Mouse (Mus musculus): ENCODE results near the gene Osmr. TPM values are rescaled to one million over a fixed set of nuclear protein-coding genes. Genes with fewer than 3 reads are reported as not detected.
"Not testable (repeated sequence)": the region's sequence is repeated elsewhere in the genome, so short reads cannot be mapped to it uniquely, and the experiment has no call there.

Osmr gene
- polyA plus RNA-seq, 1 experiment from 2014 or later, result 0.09 TPM

DNA sequence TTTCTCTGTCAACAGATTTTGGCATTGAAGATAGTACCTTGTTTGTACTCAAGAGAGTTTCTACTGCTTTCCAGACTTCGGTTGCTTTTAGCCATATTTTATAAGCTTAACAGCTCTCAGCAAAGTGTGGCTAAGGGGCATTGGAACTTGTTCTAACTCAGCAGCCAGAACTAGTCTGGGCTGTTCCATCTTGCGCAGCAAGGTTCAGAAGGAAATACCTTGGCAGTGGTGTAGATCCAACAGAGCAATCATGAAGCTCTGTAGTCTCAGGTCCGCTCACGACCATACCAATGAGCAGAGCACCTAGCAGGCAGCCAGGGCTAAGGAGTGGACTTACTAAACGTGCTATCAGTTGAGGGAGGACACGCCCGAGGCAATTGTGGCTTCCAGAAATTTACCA lies 15.0 kb downstream of the Osmr start:
- H3K27me3 ChIP-seq, result no peaks in the 10 kb centered on the region
- DNase-seq (no peak), ATAC-seq (ENCODE audit: low read depth) (no peak)
- no peaks in the 10 kb centered on the region for H3K9me3 ChIP-seq (replicated peaks)
- no peak overlapping the region for H3K4me3 ChIP-seq (replicated peaks)
- H3K9ac ChIP-seq, result no peak overlapping the region
- H3K4me1 ChIP-seq (replicated peaks), result no peaks in the 10 kb centered on the region
- H3K36me3 ChIP-seq, result no peaks in the 10 kb centered on the region
- no peak overlapping the region for H3K27ac ChIP-seq
- H3K4me2 ChIP-seq, result no peak overlapping the region
- 65% methylated on average over 7 of the region's 7 CpGs for WGBS (ENCODE audit: insufficient replicate concordance)

DNA sequence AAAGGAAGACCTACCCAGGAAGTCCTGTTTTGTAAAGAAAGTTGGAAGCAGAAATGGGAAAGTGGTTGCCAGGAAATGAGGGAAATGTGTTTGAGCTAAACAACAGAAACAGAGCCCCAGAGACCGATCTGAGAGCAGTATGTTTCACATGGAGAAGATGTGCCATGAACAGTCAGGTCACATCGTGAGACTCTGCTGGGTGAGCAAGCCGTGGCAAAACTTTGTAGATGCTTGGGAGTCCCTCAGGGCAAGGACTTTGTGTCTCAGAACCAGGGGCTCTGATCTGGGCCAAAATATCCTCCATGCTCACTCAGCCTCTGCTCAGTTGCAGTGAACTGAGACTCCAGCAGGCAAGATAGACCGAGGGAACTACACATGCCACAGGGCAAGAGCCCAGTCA lies 15.9 kb downstream of the Osmr start:
- H3K36me3 ChIP-seq, result no peaks in the 10 kb centered on the region
- no peaks in the 10 kb centered on the region for H3K4me1 ChIP-seq (replicated peaks)
- ATAC-seq (ENCODE audit: low read depth) (no peak), DNase-seq (no peak)
- H3K27ac ChIP-seq, result no peak overlapping the region
- H3K4me3 ChIP-seq (replicated peaks), result no peak overlapping the region
- no peak overlapping the region for H3K4me2 ChIP-seq
- no peaks in the 10 kb centered on the region for H3K9me3 ChIP-seq (replicated peaks)
- WGBS (ENCODE audit: insufficient replicate concordance), result 57% methylated on average over 4 of the region's 4 CpGs
- H3K9ac ChIP-seq, result no peak overlapping the region
- no peaks in the 10 kb centered on the region for H3K27me3 ChIP-seq

DNA sequence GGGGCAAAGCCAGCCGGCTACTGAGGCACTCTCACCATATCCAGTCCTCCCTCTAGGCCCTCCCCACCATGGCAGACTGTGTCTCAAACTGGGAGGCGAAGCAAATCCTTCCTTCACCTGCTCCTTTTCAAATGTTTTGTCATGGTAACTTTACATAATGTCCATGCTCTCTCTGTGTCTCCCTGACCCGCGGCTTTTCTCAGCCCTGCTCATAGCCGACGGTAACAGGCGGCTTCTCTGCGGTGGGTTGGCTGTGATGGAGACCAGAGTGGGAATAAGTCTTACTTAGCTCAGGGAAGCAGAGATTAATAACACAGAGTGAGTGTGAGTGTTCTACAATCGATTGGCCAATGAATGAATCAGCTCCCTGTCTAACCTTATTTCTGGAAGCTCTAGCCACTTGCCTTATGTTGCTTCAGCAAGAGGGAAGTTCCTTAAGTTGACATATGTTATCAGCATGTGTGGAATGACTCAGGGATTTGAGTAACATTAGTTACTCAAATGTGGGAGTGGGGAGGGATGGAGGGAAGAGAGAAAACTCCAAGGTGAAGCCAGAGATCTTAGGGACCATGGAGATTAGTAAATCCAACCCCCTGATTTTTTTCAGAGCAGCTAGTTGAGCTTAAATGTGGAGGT lies 17.4 kb downstream of the Osmr start:
- Histone ChIP-seq H3K4me1 (replicated peaks) (no peaks in the 10 kb centered on the region), H3K27me3 (no peaks in the 10 kb centered on the region), H3K36me3 (no peaks in the 10 kb centered on the region), H3K4me3 (replicated peaks) (no peak overlapping the region), H3K9ac (no peak overlapping the region), H3K4me2 (no peak overlapping the region), H3K9me3 (replicated peaks) (no peaks in the 10 kb centered on the region), H3K27ac (no peak overlapping the region)
- DNase-seq (no peak), ATAC-seq (ENCODE audit: low read depth) (no peak)
- WGBS (ENCODE audit: insufficient replicate concordance), result 77% methylated on average over 9 of the region's 9 CpGs

DNA sequence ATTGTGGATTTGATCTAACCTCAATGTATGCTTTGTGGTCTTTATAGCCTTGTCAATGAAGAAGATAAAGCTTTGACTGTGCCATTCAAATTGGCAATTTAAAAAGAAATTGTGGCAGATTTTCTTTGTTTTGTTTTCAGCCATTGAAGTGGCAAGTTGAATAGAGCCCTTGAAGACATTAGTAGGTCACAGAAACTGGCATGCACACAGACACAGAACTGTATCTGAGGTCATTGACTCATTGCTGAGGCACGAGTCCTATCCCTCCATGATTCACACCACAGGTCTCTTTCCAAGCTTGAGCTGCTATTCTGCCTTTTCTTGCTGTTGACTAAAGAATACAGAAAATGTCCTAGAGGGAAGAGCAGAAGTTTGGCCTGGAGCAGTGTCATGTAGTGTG lies 24.9 kb downstream of the Osmr start:
- ATAC-seq (ENCODE audit: low read depth) (no peak), DNase-seq (no peak)
- H3K27ac ChIP-seq, result no peak overlapping the region
- no peak overlapping the region for H3K9ac ChIP-seq
- no peaks in the 10 kb centered on the region for H3K9me3 ChIP-seq (replicated peaks)
- no peak overlapping the region for H3K4me3 ChIP-seq (replicated peaks)
- H3K27me3 ChIP-seq, result no peaks in the 10 kb centered on the region
- H3K4me2 ChIP-seq, result no peak overlapping the region
- WGBS (ENCODE audit: insufficient replicate concordance), result 37% methylated on average over 1 of the region's 1 CpGs
- no peaks in the 10 kb centered on the region for H3K4me1 ChIP-seq (replicated peaks)
- H3K36me3 ChIP-seq, result no peaks in the 10 kb centered on the region

DNA sequence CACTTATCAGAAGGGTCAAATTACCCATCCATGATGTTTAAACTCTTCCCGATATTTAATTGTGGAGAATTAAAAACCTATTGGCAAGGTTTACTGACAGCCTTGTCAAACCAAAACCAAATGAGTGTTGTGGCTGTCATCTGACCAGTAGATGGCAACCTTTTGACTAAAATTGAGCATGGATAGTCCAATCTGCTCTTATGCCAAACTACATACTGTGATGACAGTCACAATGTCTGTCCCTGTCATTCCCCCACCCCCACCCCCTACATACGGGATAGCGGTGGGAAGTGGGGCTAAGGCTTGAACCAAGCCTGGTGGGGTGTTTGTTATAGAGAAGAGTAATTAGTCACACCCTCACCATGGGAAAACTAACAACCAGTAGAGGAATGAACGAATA lies 34.6 kb downstream of the Osmr start:
- Histone ChIP-seq H3K4me1 (replicated peaks) (no peaks in the 10 kb centered on the region), H3K9ac (no peak overlapping the region), H3K9me3 (replicated peaks) (no peaks in the 10 kb centered on the region), H3K27me3 (no peaks in the 10 kb centered on the region), H3K4me2 (no peak overlapping the region), H3K27ac (no peak overlapping the region), H3K36me3 (no peaks in the 10 kb centered on the region), H3K4me3 (replicated peaks) (no peak overlapping the region)
- ATAC-seq (ENCODE audit: low read depth) (no peak), DNase-seq (no peak)
- 45% methylated on average over 4 of the region's 4 CpGs for WGBS (ENCODE audit: insufficient replicate concordance)

DNA sequence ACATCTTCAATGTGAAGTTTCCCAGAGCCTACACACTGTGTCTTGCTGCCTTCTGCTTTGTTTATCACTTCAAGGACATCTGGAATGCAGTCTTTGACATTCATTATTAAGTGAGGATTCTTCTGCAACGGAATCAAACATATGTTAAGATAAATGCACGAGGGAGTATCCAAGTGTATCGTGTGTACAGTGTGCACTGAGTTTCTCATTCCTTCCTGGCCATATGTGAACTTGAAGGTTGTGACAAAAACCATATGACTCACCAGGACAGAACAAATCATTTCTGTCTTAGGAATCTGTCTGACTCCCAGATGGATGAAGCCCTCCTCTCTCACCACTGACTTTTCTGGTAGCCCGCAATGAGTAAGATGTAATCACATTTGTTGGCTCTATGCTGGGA lies 59.0 kb downstream of the Osmr start:
- ATAC-seq (ENCODE audit: low read depth), result no peak

DNA sequence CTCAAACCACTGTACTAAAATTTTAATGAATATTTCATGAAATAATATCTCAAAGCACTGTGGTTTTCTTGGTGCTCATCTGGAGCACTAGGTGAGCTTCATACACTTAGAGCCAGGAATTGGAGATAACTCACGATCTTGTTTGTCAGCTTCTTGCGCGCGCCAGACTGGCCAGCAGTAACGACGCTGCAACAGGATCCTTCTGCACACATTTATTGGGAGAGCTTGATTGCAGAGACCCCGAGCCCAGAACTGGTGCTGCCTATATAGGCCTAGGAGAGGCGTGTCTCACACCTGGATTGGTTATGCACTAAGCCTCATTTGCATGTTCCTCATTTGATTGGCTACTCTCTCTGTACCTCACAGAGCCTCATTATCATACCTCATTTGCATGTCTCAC lies 73.6 kb downstream of the Osmr start:
- not testable (repeated sequence) for ATAC-seq (ENCODE audit: low read depth)

More for the DNA sequence above, 59.0 kb downstream of the Osmr start:
- H3K27ac ChIP-seq, result no peak overlapping the region
- no peaks in the 10 kb centered on the region for H3K27me3 ChIP-seq
- 76% methylated on average over 4 of the region's 4 CpGs for WGBS (ENCODE audit: insufficient replicate concordance)
- no peaks in the 10 kb centered on the region for H3K36me3 ChIP-seq
- no peak overlapping the region for H3K9ac ChIP-seq
- no peaks in the 10 kb centered on the region for H3K9me3 ChIP-seq (replicated peaks)
- H3K4me3 ChIP-seq (replicated peaks), result no peak overlapping the region
- H3K4me1 ChIP-seq (replicated peaks), result no peaks in the 10 kb centered on the region
- DNase-seq, result no peak
- no peak overlapping the region for H3K4me2 ChIP-seq

DNA sequence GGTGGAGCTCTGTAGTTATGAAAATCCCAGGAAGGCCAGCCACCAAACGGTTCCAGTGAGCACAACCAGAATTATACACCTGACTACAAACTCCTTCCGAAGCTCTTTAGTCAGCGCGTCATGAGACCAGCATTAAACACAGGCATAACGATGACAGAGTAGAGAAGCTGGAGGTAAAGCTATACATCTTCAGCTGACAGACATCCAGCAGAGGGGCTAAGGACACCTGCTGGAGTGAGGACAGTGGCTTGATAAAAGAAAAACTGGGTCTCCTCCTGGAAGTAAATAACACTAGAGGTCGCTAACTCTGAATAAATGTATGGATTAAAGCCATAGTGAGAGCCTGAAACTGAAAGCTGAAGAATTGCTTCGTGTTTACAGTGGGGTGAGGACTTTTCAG lies 81.9 kb downstream of the Osmr start:
- H3K27me3 ChIP-seq, result no peaks in the 10 kb centered on the region
- no peaks in the 10 kb centered on the region for H3K4me1 ChIP-seq (replicated peaks)
- no peaks in the 10 kb centered on the region for H3K9me3 ChIP-seq (replicated peaks)
- no peak overlapping the region for H3K27ac ChIP-seq
- 90% methylated on average over 7 of the region's 7 CpGs for WGBS (ENCODE audit: insufficient replicate concordance)
- DNase-seq (no peak), ATAC-seq (ENCODE audit: low read depth) (no peak)
- peaks cover 92% of the 10 kb centered on the region for H3K36me3 ChIP-seq
- no peak overlapping the region for H3K4me2 ChIP-seq
- H3K4me3 ChIP-seq (replicated peaks), result no peak overlapping the region
- H3K9ac ChIP-seq, result no peak overlapping the region

More for the DNA sequence above, 73.6 kb downstream of the Osmr start:
- not testable (repeated sequence) for H3K27ac ChIP-seq; H3K4me2 ChIP-seq; H3K9me3 ChIP-seq (replicated peaks); H3K27me3 ChIP-seq; H3K4me3 ChIP-seq (replicated peaks); DNase-seq; H3K9ac ChIP-seq; H3K4me1 ChIP-seq (replicated peaks)
- H3K36me3 ChIP-seq, result peaks cover 31% of the 10 kb centered on the region
- 93% methylated on average over 8 of the region's 8 CpGs for WGBS (ENCODE audit: insufficient replicate concordance)

DNA sequence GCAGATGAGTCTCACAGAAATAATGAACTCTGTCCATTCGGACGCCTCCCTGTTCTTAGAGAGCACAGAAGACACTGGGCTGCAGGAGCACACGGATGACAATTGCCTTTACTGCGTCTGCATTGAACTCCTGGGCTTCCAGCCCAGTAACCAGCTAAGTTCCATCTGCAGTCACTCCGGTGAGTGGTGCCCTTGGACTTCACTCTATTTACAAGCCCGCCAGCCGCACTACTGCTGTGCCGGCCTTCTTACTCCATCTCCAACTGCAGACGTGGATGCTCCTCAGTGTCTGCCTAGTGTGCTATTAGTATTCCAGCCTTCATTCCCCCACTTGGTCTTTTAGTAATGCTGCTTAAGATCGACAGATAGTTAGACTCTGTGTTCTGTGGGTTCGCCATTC lies 83.1 kb downstream of the Osmr start:
- no peak for ATAC-seq (ENCODE audit: low read depth)
- Histone ChIP-seq H3K4me2 (no peak overlapping the region), H3K9me3 (replicated peaks) (no peaks in the 10 kb centered on the region), H3K4me3 (replicated peaks) (no peak overlapping the region), H3K27ac (no peak overlapping the region), H3K27me3 (no peaks in the 10 kb centered on the region), H3K36me3 (peaks cover 92% of the 10 kb centered on the region), H3K9ac (no peak overlapping the region), H3K4me1 (replicated peaks) (no peaks in the 10 kb centered on the region)
- 80% methylated on average over 11 of the region's 11 CpGs for WGBS (ENCODE audit: insufficient replicate concordance)
- DNase-seq, result no peak

DNA sequence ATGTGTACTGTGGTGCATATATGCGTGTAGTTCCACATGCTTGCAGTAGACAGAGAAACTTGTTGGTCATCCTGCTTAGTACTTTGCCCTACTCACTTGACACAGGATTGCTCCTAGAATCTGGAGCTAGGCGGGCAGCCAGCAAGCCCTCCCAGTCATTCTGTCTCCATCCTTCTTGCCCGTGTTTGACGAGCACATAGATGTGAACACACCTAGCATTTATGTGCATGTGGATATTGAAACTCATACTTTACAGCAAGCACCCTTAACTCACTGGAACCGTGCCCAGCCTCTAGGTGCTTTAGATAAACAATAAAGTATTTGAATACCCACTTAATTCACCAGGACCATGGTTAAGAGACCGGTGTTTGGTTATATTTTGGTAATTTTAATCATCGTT lies 84.8 kb downstream of the Osmr start:
- Histone ChIP-seq H3K9ac (no peak overlapping the region), H3K4me1 (replicated peaks) (no peaks in the 10 kb centered on the region), H3K9me3 (replicated peaks) (no peaks in the 10 kb centered on the region), H3K36me3 (peaks cover 88% of the 10 kb centered on the region), H3K4me3 (replicated peaks) (no peak overlapping the region), H3K27me3 (no peaks in the 10 kb centered on the region), H3K27ac (no peak overlapping the region), H3K4me2 (no peak overlapping the region)
- WGBS (ENCODE audit: insufficient replicate concordance), result 92% methylated on average over 7 of the region's 7 CpGs
- DNase-seq (no peak), ATAC-seq (ENCODE audit: low read depth) (no peak)

DNA sequence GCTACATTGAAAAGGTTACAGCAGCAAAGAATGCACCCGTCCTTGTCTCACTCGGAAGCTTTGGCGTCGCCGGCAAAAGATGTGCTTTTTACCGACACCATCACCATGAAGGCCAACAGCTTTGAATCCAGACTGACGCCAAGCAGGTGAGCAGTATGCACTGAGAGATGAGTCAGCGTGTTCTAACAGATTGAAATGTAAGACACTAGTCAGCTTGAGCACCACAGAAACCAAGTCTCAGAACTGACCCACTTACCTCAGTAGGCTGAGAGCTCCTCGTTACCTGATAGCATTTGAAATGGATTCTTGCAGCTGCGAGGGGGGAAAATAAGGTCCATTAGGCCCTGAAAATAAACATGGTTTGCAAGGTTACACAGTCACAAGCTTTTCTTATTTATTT lies 87.5 kb downstream of the Osmr start:
- ATAC-seq (ENCODE audit: low read depth) (no peak), DNase-seq (no peak)
- H3K4me2 ChIP-seq, result no peak overlapping the region
- H3K27me3 ChIP-seq, result no peaks in the 10 kb centered on the region
- H3K36me3 ChIP-seq, result peaks cover 81% of the 10 kb centered on the region
- no peak overlapping the region for H3K27ac ChIP-seq
- H3K4me3 ChIP-seq (replicated peaks), result no peak overlapping the region
- 87% methylated on average over 10 of the region's 10 CpGs for WGBS (ENCODE audit: insufficient replicate concordance)
- H3K4me1 ChIP-seq (replicated peaks), result no peaks in the 10 kb centered on the region
- no peaks in the 10 kb centered on the region for H3K9me3 ChIP-seq (replicated peaks)
- H3K9ac ChIP-seq, result no peak overlapping the region

DNA sequence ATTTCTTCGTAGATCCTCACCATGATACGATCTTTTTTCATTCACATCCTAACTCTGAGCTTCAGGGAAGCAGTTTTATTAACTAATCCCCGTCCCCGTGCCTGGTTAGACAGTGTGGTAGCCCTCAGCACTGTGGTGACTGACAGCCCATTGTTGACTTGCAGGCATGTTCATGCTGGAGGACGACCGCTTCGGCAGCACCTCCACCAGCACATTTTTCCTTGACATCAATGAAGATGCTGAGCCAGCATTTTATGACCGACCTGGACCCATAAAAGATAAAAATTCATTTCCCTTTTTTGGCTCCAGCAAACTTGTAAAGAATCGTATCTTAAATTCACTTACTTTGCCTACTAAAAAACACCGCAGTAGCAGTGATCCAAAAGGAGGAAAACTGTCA lies 88.6 kb downstream of the Osmr start:
- H3K27me3 ChIP-seq, result no peaks in the 10 kb centered on the region
- H3K36me3 ChIP-seq, result peaks cover 81% of the 10 kb centered on the region
- no peak overlapping the region for H3K4me2 ChIP-seq
- H3K9ac ChIP-seq, result no peak overlapping the region
- H3K9me3 ChIP-seq (replicated peaks), result no peaks in the 10 kb centered on the region
- no peaks in the 10 kb centered on the region for H3K4me1 ChIP-seq (replicated peaks)
- WGBS (ENCODE audit: insufficient replicate concordance), result 91% methylated on average over 10 of the region's 10 CpGs
- ATAC-seq (ENCODE audit: low read depth), result no peak
- no peak for DNase-seq
- no peak overlapping the region for H3K4me3 ChIP-seq (replicated peaks)
- H3K27ac ChIP-seq, result no peak overlapping the region

Measured in liver, embryonic 13.5 days (tissue).